Mouse (Mus musculus) lung, postnatal 36 days (tissue): Measurements from ENCODE around the gene Lsp1.

ENCODE experiments used
- DNase-seq: peaks from one replicate; pipeline ENCODE4 v3.0.0; 2022; ENCODE audit warnings: mixed read lengths

Gene Lsp1

DNA sequence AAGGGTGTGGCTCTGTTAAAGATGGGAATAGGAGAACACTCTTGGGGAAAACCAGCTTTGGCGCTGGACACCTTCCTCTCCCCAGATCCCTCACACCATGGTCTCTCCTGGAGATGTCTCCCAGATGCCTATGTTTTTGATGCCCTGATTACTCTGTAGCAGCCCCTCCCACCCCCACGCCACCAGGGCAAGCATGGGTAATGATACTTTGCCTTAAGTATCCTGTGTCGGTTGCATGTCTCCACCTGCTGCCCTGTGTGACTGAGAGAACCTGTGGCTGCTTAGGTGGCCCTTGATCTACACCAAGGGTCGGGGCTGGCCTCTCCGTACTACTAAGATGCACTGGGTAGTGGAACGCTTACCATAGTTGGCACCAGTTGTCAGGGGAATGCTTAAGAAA, 17.4 kb downstream of the Lsp1 start:
- no peak for DNase-seq

DNA sequence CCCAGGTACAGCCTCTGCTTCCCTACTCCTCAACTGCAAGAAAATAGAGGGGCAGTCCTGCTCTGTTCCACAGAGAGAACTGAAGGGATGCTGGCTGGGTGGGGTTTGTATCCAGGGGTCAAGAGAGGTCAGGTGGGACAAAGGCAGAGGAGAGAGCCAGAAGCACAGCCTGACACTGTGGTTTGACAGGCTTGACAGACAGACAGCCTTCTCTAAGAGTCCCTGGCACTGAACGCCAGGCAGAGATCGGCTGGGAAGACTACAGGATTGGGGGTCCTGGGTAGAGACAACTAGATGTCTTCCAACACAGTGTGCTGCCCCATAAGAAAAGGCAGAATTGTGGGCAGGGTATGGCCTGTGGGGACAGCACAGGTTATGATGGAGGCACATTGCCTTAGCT, 18.0 kb downstream of the Lsp1 start:
- no peak for DNase-seq

GRCm38 (mm10) chr7:142479307-142479706, 18.7 kb downstream of the Lsp1 start:
- no peak for DNase-seq

DNA sequence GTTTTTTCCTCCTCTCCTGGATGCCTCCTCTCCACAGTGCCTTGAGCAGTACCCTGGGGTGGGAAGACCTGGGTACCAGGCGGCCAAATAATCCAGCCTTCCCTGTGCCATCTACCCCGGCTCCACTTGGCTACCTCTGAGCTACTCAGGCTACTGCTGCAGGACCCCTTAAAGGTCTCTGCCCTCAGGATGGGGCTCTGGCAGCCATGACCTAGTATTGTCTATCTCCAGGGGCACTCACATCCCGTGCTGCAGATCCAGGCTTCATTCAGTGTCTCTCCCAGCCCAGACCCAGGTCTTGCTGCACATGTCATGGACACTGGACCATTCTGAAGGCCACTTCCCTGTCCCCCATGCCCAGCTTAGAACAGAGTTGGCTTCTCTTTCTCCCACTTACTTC, 19.3 kb downstream of the Lsp1 start:
- no peak for DNase-seq

- DNase-seq: no peak
Observed at GRCm38 (mm10) chr7:142480661-142481060, 20.1 kb downstream of the Lsp1 start.

DNA sequence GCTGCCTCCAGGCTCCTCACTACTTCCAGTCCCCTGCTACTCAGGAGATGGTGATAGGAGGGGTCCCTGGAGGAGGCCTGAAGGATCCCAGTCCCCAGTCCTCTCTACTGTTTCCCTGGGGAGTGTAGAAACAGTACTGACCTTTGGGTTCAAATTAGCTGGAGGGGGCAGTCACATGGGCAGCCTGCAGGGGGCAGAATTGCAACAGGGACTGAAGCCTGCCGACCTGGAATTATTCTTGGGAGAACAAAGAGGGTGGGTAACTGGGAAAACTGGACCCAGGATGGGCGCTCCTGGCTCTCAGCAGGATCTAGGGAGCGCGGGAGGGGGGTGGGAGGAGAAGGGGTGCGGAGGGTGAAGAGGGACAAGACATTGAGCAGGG, 20.6 kb downstream of the Lsp1 start:
- DNase-seq: peak; percentile 66

DNA sequence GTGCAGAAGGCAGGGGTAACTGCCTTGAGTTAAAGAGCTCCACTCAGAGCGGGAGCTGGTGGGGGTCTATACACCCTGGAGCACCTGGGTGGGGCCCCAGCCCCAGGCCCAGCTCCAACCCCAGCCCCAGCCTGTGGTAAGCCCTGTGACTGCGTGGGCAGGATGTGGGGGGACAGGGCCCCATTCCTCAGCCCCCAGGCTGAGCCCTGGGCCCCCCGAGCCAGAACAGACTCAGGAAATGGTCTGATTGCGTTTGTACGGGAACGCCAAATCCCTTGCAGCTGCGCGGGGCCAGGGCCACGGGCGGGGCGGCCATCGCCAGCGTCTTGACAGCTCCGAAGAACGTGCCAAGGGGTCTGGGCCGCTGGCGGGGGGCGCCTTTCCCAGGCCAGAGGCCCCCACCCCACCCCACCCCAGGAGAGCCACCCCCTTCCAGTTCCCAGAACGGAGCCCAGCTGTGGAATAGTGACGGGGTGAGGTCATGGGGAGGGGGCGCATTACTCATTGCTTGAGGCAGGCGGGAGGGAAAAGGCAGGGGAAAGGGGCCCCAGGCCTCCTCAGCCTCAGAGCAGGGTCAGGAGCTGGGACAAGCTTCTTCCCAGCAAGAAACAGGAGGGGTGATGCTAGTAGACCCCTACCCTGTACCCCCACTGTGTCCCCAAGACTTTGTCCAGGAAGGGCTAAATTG, 21.1 kb downstream of the Lsp1 start:
- DNase-seq: no peak

GRCm38 (mm10) chr7:142482256-142482609, 21.6 kb downstream of the Lsp1 start:
- no peak for DNase-seq

DNA sequence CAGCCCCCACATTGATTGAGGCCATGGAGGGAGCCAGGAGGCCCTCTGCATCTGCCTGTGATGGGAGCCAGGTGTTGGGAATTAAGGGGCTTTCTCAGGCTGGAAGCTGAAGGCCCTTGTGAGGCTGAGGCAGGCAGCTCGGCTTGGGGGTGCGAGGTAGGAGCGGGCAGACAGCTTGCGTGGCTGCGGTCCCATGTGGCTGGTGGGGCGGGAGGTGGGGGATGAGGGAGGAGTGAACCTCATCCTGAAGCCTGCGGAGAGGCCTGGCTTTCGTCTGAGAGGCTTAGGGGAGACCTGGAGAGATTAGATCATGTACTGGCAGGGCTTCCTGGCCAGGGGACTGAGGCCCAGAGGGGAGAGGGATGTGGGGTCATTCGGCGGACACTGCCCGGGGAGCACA, 22.5 kb downstream of the Lsp1 start:
- DNase-seq: no peak

GRCm38 (mm10) chr7:142484780-142485179, 24.2 kb downstream of the Lsp1 start:
- no peak for DNase-seq

DNA sequence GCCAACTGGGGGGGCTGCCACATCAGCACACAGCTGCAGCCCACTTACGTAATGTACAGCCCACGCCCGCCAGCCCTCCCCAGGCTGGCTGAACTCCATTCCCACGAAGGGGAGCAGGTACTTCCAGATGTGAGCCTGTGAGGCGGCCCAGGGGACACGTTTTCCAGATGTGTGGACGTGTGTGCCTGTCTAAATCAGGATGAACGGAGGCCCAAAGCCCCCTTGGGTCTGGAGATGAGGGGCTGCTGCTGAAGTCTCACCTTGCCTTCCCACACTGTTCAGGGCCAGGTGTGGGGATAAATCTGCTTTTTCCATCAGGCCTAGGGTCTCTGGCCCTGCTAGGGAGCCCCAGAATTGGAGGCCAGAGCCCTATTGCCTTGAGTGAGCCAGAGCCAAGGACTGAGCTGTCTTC, 26.1 kb downstream of the Lsp1 start:
- DNase-seq: no peak

- no peak for DNase-seq
Observed at GRCm38 (mm10) chr7:142487341-142487859, 26.8 kb downstream of the Lsp1 start.

GRCm38 (mm10) chr7:142488053-142488452, 27.4 kb downstream of the Lsp1 start:
- DNase-seq: no peak

DNA sequence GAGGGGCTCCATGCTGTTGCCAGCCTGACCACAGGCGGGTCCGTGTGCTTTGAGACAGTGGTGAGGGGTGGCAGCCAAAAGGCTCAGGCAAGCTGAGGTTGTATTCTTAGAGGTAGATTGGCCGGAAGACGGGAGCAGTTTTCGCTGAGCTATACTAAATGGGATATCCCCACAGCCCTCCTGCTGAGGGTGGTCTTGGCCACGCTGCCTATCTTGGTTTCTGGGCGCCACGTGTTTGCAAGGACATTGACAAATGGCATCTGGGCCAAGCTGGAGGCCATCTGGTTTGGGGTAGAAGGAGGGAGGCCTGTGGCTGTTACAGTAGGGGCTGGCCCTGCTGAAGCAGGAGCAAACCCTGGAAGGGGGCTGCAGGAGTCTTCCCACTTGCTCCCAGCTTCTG, 32.9 kb downstream of the Lsp1 start:
- DNase-seq: no peak

DNA sequence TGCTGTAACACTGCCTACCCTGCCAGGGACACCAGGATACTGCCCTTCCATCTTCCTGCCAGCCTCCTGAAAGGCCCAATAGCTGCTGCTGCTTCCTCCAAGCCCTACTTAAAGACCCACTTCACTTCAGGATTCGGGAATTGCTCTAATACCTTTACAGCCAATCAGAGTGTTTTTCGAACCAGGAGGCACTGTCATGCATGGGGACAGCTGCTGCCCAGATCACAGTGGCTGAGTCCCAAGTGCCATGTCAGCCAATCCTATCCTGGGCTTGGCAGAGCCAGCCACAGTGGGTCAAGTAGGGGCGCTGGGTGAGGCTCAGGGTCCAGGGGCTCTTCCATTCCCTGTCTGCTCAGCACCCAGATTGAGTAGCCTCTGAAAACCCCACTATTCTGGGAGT, 35.5 kb downstream of the Lsp1 start:
- DNase-seq: no peak

DNA sequence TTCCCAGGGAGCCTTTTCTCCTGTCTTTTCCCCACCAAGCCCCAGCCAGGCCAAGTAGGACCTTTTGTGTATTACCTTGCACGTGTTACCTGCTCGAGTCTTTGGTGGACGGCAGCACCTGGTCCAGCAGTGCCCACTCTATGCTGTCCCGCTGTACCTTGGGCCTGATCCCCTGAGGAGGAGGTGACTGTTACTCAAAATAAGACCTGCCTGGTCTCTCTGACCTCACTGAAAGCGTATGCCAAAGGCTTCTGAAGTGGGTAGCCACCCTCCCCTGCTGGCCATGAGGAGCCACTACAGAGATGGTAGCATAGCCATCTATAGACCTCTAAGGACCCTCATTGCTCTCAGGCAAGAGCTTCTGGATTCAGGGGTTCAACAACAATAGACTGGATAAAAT, 36.2 kb downstream of the Lsp1 start:
- DNase-seq: no peak

DNA sequence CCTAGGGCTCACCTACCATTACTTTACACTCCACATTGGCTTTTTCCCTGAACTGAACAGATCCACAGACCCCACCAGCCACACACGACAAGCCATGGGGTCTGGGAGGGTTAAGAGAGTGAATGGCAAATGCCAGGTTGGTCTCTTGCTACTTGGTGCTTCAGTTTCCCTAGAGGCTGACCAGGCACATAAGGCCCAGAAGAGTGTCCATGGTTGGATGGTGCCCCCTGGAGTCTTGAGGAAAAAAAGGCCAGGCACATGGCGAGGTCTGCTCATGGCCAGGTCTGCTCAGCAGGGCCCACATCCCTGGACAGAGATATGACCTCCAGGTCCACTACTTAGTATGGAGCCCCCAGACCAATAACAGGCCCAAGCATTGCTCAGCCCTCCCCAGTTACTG, 37.2 kb downstream of the Lsp1 start:
- peak; percentile 61 for DNase-seq

GRCm38 (mm10) chr7:142498575-142498974, 38.0 kb downstream of the Lsp1 start, which contains the start of gene Tnnt3:
Gene Tnnt3, plus strand, starts transcription at chr7:142498836.
- no peak for DNase-seq

DNA sequence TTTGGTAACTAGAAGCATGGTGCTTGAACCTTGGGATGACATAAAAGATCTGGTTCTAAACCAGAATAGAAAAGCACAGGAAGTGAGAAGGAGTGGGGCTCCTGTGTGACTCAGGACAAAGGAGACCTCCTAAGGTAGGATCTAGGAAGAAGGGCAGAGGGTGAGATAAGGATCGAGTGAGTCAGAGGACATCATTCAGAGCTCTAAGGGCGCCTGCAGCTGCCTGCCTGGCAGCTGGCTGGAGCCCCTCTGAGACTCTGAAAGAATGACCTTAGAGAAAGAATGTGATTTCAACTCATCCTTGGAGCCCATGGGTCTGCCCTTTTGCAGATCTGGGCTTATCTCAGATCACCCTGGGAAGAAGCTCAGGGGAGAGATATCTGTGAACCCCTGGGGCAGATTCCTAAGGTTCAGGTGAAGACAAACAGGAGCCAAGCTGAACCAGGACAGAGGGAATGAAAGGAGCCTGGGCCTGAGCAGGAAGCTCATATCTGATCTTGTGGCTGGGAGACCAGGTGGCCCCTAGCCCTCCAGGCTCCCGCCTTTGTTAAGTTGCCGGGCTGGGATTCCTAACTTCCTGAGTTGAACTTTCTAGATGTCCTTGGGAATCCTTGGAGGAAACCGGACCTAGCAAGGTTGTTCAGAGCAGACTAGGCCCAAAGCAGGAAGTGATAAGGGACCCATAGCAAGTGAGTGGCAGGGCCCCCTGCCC, 38.6 kb downstream of the Lsp1 start:
- DNase-seq: no peak

DNA sequence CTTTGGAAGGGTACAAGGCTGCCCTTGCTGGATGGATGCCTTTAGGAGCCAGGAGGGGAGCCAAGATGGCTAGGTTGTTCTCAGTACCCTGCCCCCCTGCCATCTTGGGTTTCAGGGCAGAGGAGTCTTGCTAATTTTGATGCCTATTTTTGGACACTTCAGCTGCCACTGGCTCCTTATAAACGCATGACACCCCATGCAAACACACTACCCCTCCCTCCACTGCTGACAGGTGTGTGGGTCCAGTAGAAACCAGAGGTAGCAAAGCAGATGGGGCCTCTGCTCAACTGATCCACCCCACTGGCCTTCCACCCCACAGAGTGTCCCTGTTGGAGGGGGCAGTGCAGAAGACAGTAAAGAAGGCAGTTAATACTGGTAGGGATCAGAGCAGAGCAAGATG, 39.4 kb downstream of the Lsp1 start:
- DNase-seq: no peak

- DNase-seq: no peak
Observed at GRCm38 (mm10) chr7:142503206-142503605, 42.6 kb downstream of the Lsp1 start.

- no peak for DNase-seq
Observed at GRCm38 (mm10) chr7:142505942-142506341, 45.3 kb downstream of the Lsp1 start.

- DNase-seq: no peak
Observed at GRCm38 (mm10) chr7:142506501-142506900, 45.9 kb downstream of the Lsp1 start.

- no peak for DNase-seq
Observed at GRCm38 (mm10) chr7:142507453-142507852, 46.8 kb downstream of the Lsp1 start.

DNA sequence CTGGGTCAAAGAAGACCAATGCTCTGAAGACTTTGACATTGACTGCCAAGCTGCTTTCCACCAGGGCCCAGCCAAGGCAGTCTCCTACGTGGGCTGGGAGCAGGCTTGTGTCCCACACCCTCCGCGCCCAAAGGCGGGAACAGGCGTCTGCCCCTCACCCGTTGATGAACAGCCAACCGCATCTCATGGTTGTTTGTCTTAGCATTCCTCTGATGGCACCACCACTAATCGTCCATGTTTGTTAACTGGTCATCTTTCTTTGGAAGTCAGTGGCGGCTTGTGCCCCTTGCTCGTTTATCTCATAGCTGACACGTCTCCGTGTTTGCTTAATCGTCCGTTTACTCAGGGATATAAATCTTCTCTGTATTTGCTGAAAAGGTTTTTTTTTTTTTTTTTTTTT, 48.9 kb downstream of the Lsp1 start:
- no peak for DNase-seq
